Mouse (Mus musculus) naive thymus-derived CD4-positive, alpha-beta T cell, adult 2 months (primary cell): Measurements from ENCODE around the gene Rab9.

Experiments used
- DNase-seq: peaks from one replicate; pipeline ENCODE4 v3.0.0-alpha.2; 2011; ENCODE audit warnings: low read depth

The Rab9 gene

GRCm38 (mm10) chrX:166479365-166479983, at the start of gene Rab9:
Gene Rab9 (minus strand): TSS chrX:166479867.
- peak; percentile 91 for DNase-seq

DNA sequence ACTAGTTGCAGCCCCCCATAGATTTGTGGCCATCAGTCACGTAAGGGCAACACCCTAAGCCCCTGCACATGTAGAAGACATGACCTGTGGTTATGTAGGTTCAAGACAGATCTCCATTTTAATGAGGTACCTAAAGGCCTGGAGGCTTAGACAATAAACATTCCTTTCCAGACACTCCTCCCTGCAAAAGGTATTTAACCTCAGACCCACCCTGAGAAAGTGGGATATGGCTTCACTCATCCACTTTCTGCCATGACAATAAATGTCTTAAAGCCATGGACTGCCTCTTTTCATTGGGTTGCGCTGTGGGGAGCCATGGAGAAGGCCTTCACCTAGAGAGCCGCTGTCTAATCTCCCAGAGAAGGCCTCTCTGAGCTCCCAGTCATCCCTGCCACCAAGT, 48.5 kb upstream of the Rab9 start:
- no peak for DNase-seq

- DNase-seq, result no peak
Measured at GRCm38 (mm10) chrX:166525637-166526315, 46.1 kb upstream of the Rab9 start.

DNA sequence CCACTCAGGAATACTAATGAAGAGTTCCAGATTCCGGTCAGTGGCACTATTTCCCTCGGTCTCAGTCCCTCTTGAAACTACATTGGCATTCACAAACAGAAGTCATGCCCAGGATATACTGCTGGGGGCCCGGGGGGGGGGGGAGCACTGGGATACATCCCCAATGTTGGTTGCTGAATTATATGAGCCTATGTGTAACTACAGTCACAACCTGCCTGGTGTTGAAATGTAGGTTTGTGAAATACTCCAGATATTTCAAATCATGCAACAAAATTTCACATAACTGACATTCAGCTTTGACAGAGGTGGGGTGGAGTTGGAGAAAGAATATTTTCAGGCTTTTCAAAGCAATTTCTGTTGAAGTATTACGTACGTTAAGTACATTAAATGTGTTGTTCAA, 41.1 kb upstream of the Rab9 start:
- no peak for DNase-seq

- no peak for DNase-seq
Measured at GRCm38 (mm10) chrX:166518345-166518744, 38.7 kb upstream of the Rab9 start, which contains the start of gene Tceanc. Gene Tceanc (minus strand): TSS chrX:166518567.

- no peak for DNase-seq
Measured at GRCm38 (mm10) chrX:166516631-166517030, 37.0 kb upstream of the Rab9 start.

DNA sequence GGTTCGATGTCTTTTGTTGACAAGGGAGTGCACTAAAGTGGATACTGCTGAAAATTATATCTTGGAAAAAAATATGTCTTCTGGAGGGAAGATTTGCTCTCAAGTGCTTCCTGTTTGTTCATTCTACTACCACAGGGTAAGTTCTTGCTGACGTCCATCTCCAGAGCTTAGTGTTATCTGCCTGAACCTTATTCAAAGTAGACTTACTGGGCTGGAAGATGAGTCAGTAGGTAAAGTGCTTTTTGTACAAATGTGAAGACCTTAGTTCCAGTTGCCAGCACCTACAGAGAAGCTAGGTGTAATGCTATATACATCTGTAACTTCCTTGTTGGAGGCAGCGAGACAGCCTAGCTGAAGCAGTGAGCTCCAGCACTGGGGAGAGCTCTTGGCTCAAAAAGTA, 36.3 kb upstream of the Rab9 start:
- DNase-seq, result no peak

DNA sequence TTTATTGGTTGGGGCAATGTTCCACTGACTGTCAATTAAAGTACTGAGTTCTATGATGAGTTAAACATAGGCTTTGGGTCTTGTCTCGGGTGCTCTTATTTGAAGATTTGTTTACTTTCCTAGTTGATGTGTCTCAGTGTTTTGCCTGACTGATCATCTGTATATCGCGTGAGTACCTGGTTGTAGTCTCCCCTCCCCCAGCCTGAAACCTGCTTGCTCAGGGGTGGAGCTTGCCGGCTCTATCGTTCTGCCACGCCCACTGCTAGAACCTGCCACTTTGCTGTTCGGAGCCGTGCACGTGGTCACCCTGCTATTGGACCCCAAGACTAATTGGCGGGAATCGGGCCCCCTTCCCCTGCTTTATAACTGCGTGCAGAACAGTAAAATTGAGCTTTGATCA, 34.4 kb upstream of the Rab9 start:
- peak; percentile 47 for DNase-seq

DNA sequence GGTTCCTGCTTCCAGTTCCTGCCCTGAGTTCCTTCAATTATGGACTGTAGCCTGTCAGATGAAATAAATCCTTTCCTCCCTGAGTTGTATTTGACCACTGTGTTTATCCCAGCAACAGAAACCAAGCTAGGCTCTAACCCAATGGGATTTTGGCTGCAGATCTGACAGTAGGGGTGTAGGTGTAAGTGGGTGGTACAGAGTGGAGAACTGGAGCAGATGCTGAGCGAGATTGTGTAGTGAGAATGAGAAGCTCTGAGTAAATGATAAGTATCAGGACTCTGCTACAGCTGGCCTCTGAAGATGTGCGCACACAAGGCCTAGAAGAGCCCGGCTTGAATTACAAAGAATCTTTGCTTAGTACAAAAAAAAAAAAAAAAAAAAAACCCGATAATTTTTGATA, 32.4 kb upstream of the Rab9 start:
- no peak for DNase-seq

DNA sequence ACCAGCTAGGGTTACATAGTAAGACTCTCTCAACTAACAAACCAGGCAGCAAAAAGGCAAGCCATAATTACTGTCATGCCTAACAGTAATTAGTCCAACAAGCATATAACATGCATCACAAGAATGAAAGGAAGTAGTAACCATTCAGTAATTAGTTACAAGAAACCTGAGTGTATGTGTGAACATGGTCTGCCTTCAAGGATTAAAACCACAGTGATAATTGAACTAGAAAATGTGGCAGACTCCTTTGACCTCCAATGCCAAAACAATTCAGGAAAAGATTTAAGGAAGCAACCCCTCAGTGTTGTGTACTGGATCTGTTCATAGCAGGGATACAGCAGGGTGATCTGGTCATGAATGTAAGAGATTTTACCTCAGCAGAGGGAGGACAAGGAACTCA, 31.4 kb upstream of the Rab9 start:
- peak; percentile 15 for DNase-seq

DNA sequence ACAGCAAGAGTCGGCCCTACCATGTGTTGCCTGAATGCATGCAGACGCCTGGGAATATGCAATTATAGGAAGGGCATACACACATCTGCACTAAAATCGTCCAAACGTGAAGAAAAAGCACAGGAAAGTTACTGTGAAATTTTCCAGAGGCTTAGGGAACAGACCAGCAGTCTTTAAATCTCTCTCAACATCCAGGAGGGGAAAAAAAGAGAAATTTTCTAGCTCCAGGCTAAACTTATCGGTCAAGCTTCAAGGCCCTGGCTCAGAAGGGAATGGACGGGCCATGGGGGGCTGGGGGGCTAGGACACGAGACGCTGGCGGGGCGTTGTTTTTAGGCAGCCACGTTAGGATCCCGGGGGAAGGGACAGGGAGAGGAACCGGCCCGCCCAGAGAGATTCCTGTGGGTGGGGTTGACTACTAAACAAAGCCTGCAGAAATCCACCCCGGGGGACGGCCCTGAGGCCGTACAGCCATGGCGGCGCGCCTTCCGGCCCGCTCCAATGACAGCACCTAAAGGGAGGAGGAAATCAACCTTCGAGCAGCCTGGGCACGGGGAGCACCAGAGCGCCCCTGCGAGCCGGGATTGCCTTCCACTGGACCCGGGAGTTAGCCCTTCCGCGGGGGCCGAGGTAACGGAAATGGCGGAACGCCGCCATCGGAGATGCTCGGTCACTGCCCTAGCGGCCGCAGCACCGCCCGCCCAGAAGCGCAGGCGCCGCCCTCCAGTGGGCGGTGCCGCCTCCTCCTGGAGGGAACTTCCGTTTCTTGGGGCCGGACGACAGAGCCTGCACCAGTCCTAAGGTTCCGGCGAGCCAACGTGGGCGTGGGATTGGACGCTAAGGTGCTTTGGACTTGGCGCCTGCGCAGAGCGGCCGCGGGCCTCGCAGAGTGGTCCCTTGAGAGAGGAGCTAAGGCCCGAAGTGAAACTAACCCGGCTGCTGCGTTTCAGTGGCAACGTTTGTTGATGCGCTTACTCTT, 30.4 kb upstream of the Rab9 start:
- peak; percentile 94 for DNase-seq

- DNase-seq, result no peak
Measured at GRCm38 (mm10) chrX:166504421-166504820, 24.8 kb upstream of the Rab9 start.

DNA sequence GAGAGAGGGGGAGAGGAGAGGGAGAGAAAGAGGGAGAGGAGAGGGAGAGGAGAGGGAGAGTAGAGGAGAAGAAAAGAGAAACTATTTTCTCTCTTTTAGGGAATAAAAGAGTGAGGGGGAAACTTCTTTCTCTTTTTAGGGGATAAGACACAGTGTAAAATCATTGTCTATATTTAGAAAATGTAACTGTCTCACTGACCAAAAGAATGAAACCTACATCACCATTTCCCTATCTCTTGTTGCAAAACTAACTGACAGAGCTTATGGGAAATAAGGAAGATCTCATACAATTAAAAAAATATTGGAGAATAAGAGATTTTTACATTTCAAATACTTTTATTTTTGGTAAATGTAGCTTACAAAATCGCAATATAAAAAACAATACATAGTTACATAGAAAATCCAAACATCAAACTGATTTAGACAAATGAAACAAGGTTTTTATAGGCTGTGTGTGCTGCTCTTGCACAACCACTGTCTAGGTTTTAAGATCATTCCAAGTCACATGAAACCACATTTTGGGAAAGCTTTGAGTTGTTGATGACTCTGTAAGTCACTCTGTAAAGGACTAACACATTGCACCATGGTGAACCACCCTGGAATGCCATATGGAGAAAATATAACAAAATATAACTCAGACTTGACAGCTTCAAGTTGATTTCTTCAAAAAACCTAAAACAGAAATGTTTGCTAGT, 20.0 kb upstream of the Rab9 start:
- DNase-seq, result no peak

DNA sequence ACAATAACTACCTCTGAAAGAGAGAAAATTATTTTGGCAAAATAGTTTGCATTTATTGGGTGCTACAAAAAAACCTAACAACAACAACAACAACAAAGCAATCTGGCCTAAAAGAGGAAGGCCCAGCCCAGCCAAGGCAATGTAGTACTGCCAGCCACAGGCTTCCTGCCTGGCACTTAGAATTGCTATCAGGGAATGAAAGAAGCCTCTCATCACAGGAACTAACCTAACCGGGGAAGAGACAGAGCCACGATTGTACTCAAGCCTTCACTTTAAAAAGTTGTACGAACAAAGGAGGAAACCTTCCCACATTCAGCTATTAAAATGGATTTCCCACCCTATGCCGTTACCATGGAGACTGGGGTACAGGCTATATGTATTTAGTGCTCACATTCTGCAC, 18.1 kb upstream of the Rab9 start:
- DNase-seq, result no peak

GRCm38 (mm10) chrX:166495052-166495451, 15.4 kb upstream of the Rab9 start:
- DNase-seq, result no peak

DNA sequence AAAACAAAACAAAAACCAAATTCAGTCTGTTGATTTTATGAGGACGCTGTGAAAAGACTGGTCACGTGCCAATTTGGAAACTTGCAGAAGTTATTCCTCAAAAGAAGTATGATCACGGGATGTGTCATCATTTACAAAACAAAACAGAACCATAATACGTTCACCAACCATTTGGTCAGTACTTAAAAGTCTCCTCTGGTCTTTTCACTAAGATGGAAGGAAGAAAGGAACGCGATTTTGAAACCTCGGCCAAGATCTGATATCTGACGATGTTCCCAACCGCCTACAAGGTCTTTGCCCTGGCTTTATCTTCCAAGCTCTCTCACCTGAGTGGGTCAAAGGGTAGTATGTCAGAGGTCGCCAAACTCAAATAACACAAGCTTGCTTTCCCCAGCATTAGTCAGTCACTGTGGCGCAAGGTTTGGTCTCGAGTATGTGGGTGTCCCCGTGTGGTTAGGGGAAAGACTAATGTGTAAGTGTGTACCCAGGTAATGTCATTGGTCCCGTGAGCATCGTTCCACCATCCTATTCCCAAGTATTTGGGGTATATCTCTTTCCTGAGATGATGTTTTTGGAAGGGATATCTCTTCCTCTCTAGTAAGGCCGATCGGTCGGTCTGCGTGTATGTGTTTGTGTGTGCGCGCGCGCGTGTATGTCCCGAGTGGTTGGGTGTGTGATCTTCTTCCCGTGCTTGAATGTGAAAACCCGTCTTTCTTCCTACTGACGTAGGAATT, 869 bp downstream of the Rab9 start:
- DNase-seq, result no peak

DNA sequence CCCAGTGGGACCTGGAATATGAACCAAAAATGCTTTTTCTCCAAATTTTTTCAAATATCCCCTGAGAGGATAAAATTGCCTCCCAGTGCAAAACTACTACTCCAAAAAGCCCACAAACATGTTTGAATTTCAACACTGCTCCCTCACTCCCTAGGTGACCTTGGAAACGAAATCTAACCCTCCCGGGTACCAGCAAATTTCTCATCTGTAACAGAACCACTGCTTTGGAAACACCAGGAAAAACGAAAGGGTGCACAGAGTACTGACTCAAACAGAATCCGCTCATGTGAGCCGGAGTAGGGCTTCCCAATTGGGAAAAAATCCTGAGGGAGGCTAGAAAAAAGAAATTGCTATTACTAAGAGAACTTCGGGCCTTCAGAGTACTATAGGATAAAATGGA, 2.3 kb downstream of the Rab9 start:
- no peak for DNase-seq

- no peak for DNase-seq
Measured at GRCm38 (mm10) chrX:166472612-166473011, 7.1 kb downstream of the Rab9 start.

DNA sequence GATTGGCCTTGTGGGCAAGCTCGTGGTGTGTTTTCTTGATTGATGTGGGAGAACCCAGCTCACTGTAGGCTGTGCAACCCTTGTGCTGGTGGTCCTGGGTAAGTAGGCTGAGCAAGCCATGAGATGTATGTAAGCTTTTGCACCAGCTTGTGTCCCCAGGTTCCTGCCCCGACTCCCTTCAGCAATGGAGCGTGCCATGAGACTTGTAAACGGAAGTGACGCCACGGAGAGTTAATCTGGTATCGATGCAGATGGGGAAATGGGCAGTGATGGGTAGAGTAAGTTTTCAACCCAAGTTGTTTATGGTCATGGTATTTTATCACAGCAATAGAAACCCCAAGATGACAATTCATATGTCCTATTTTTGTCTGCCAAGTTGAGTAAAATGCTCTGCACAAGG, 11.3 kb downstream of the Rab9 start:
- no peak for DNase-seq

GRCm38 (mm10) chrX:166455525-166455924, 24.1 kb downstream of the Rab9 start:
- no peak for DNase-seq

DNA sequence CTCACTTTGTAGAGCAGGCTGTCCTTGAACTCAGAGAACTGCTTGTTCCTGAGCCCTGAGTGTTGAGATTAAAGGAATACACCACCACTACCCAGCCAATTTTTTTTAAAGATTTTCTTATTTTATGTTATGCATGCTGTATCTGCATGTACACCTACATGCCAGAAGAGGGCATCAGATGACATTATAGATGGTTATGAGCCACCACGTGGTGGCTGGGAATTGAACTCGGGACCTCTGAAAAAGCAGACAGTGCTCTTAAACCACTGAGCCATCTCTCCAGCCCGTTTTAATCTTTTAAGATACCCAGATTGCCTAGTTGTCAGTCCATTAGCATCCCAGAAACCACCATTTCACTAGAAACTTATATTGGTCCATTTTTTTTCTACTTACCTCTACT, 25.3 kb downstream of the Rab9 start:
- DNase-seq, result no peak

DNA sequence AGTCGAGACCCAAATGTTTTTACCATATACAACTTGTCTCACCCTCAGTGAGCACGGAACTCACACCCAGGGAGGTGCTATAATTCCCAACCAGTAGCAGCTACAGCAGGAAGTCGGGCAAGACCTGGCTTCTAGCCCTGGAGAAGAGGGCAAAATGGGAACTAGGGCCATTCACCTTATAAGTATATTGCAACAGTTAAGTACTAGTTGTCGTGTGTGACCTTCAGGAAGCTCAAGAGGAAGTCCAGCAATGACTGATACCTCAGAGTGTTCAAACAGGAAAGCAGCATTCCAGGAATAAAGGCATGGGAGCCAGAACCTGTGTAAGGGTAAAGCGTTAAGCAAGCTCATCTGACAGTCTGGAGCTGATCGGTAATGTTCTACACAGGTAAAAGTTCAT, 26.1 kb downstream of the Rab9 start:
- no peak for DNase-seq
